Mouse (Mus musculus): ENCODE measurements at regions not wholly inside any gene's neighbourhood (a gene's known extent, or its start where the extent isn't known, plus 50 kb on each side); places are given as distances from the start of the nearest gene placed in this dataset.

DNA sequence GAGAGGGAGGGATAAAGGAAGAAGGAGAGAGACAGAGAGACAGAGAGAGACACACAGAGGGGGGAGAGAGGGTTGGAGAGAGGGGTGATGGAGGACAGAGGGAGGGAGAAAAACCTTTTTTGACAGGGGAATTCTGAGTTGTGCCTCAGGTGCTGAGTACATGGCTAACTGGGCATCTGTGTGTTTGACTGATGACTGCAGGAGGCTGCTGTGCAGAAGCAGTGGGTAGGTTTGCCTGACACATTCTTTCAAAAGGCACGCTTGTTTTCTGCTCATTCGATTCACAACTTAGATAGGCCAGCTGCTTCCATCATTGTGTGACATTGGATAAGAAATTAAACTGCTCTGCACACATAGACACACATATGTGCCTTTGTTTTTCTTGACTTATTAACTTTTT, 150.7 kb upstream of the Rgmb start:
- Histone ChIP-seq H3K4me3 (replicated peaks; ENCODE audit: low read length) (no peak overlapping the region), H3K9me3 (ENCODE audit: control insufficient read depth, low read length) (no peaks in the 10 kb centered on the region), H3K9ac (ENCODE audit: low read depth, low read length, severe bottlenecking) (no peak overlapping the region), H3K27me3 (ENCODE audit: control insufficient read depth, insufficient read depth, low read length) (no peaks in the 10 kb centered on the region), H3K27ac (replicated peaks; ENCODE audit: low read depth, low read length) (no peak overlapping the region), H3K4me2 (replicated peaks; ENCODE audit: low read depth, low read length, severe bottlenecking) (no peak overlapping the region), H3K36me3 (ENCODE audit: control insufficient read depth, insufficient read depth, low read length) (no peaks in the 10 kb centered on the region), H3K4me1 (ENCODE audit: control insufficient read depth, insufficient read depth, low read length) (0 out of 2 replicates have a peak, but pooled peaks cover 3% of the 10 kb centered on the region)
- DNase-seq (ENCODE audit: low spot score) (no peak), ATAC-seq (ENCODE audit: low FRiP score, low read depth) (no peak)
- TF ChIP-seq POLR2A (IDR thresholded peaks at IDR 0.05; ENCODE audit: borderline replicate concordance, extremely low read depth, insufficient read depth, insufficient read length): no peak
- 73% methylated on average over 2 of the region's 2 CpGs for WGBS

DNA sequence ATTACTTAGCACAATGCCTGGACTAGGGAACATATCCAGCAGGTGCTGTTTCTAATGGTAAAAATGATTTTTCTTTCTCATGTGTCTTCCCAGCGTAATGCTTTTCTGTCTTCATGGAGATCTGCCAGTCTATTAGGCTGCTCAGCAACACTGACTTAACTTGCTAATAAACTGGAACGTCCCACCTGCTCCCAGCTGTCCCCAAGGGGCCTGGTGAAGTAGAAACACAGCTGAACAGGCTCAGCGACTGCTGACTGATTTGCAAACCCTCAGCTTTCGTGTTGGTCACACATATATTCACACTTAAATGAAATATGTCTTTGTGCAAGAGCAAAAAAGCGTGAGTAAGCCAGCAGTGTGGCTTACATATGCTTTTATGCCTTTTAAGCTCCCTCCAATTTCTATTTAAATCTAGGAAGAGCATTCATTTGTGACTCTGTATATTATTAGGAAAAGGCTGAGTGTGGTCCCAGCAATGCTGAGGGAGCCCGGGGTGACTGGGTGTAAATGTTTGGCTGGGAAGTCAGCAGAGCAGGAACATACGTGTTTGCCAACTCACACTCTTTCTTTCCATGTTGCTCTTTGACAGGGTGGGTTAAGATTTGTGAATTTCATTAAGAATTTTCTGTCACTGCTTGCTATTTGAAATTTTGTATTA, 146.7 kb upstream of the Rgmb start:
- no peak overlapping the region for H3K9ac ChIP-seq (ENCODE audit: low read depth, low read length, severe bottlenecking)
- no peak overlapping the region for H3K27ac ChIP-seq (replicated peaks; ENCODE audit: low read depth, low read length)
- 41% methylated on average over 7 of the region's 7 CpGs for WGBS
- DNase-seq (ENCODE audit: low spot score) (peak; percentile 71), ATAC-seq (ENCODE audit: low FRiP score, low read depth) (peak; percentile 92)
- H3K4me2 ChIP-seq (replicated peaks; ENCODE audit: low read depth, low read length, severe bottlenecking): no peak overlapping the region
- no peak overlapping the region for H3K4me3 ChIP-seq (replicated peaks; ENCODE audit: low read length)
- no peak for TF ChIP-seq POLR2A (IDR thresholded peaks at IDR 0.05; ENCODE audit: borderline replicate concordance, extremely low read depth, insufficient read depth, insufficient read length)
- no peaks in the 10 kb centered on the region for H3K27me3 ChIP-seq (ENCODE audit: control insufficient read depth, insufficient read depth, low read length)
- no peaks in the 10 kb centered on the region for H3K36me3 ChIP-seq (ENCODE audit: control insufficient read depth, insufficient read depth, low read length)
- H3K4me1 ChIP-seq (ENCODE audit: control insufficient read depth, insufficient read depth, low read length): 0 out of 2 replicates have a peak, but pooled peaks cover 3% of the 10 kb centered on the region
- no peaks in the 10 kb centered on the region for H3K9me3 ChIP-seq (ENCODE audit: control insufficient read depth, low read length)

DNA sequence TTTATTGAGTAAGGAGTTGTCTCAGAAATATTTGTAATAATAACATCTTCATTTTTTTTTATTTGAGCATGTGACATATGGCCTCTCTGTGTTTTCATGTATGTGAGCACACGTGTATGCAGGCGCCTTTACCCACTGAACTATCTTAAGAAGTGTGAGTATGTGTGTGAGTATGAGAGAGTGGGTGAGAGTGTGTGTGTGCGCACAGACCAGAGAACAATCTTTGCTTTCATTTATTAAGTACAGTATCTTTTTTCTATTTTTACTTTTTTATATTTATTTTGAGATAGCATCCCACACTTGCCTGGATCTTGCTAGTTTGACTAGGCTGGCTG, 140.5 kb upstream of the Rgmb start:
- Histone ChIP-seq H3K4me1 (ENCODE audit: control insufficient read depth, insufficient read depth, low read length) (no peaks in the 10 kb centered on the region), H3K27ac (replicated peaks; ENCODE audit: low read depth, low read length) (no peak overlapping the region), H3K4me2 (replicated peaks; ENCODE audit: low read depth, low read length, severe bottlenecking) (no peak overlapping the region), H3K36me3 (ENCODE audit: control insufficient read depth, insufficient read depth, low read length) (no peaks in the 10 kb centered on the region), H3K4me3 (replicated peaks; ENCODE audit: low read length) (no peak overlapping the region), H3K9ac (ENCODE audit: low read depth, low read length, severe bottlenecking) (no peak overlapping the region), H3K27me3 (ENCODE audit: control insufficient read depth, insufficient read depth, low read length) (no peaks in the 10 kb centered on the region), H3K9me3 (ENCODE audit: control insufficient read depth, low read length) (no peaks in the 10 kb centered on the region)
- ATAC-seq (ENCODE audit: low FRiP score, low read depth): no peak
- no peak for TF ChIP-seq POLR2A (IDR thresholded peaks at IDR 0.05; ENCODE audit: borderline replicate concordance, extremely low read depth, insufficient read depth, insufficient read length)
- DNase-seq (ENCODE audit: low spot score): no peak
- WGBS: 93% methylated on average over 3 of the region's 3 CpGs

DNA sequence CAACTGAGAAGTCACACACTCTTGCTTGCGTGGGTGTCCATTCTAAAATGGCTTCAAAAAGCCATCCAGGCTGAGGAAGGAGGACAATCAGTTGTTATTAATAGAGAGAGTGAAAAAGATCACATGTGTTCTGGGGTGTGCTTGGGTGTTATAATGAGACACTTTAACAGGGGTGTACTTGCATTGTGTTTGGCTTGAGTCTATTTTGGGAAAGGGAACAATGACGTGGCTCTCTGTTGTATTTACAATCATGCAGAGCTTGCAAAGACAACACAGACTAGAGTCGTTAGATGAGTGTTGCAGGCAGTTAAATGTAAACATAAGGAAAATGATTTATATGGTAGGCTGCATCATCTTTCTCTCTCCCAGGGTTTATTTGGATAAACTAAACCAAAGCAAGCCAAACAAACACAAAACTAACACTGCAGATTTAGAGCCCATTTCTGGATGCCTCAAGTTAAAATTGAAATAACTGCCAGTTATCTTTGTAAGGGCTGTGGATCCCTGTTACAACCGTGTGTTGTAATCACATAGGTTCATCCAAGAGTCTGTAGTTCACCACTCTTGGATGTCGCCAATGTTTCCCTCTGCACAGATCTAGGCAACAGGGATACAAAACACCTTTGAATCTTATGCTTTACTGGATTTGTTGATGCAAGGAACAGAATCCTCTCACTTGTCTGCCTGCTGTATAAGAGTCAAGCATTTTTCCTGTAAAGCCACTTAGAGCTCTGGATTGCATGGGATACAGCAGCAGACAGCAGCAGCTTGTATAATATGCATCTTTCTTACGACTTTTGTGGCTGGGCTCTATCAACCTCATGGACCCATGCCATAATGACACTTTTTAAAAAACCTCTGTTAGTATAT, 139.9 kb upstream of the Rgmb start:
- H3K27me3 ChIP-seq (ENCODE audit: control insufficient read depth, insufficient read depth, low read length): no peaks in the 10 kb centered on the region
- H3K36me3 ChIP-seq (ENCODE audit: control insufficient read depth, insufficient read depth, low read length): no peaks in the 10 kb centered on the region
- no peak overlapping the region for H3K9ac ChIP-seq (ENCODE audit: low read depth, low read length, severe bottlenecking)
- H3K4me2 ChIP-seq (replicated peaks; ENCODE audit: low read depth, low read length, severe bottlenecking): no peak overlapping the region
- DNase-seq (ENCODE audit: low spot score) (no peak), ATAC-seq (ENCODE audit: low FRiP score, low read depth) (no peak)
- no peak overlapping the region for H3K4me3 ChIP-seq (replicated peaks; ENCODE audit: low read length)
- WGBS: 64% methylated on average over 6 of the region's 6 CpGs
- no peak for TF ChIP-seq POLR2A (IDR thresholded peaks at IDR 0.05; ENCODE audit: borderline replicate concordance, extremely low read depth, insufficient read depth, insufficient read length)
- no peak overlapping the region for H3K27ac ChIP-seq (replicated peaks; ENCODE audit: low read depth, low read length)
- H3K4me1 ChIP-seq (ENCODE audit: control insufficient read depth, insufficient read depth, low read length): no peaks in the 10 kb centered on the region
- no peaks in the 10 kb centered on the region for H3K9me3 ChIP-seq (ENCODE audit: control insufficient read depth, low read length)

DNA sequence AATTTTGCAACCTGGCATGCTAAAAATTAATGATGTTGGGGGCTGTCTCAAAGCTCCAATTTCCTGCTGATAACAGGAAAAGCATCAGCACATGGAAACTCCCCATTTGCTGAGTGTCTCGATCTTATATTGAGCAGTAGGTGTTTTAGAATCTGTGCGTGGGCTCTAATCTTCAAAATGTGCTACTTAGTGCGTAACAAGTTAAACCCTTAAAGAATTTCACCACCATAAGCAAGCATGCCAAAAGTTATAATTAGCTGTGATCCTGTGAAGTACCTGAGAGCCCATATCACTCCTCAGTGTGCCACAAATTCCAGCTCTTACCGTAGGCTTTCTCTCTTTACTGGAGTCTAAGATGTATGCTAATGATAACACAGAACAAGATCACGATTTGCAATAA, 137.5 kb upstream of the Rgmb start:
- H3K9ac ChIP-seq (ENCODE audit: low read depth, low read length, severe bottlenecking): no peak overlapping the region
- no peak overlapping the region for H3K27ac ChIP-seq (replicated peaks; ENCODE audit: low read depth, low read length)
- H3K4me1 ChIP-seq (ENCODE audit: control insufficient read depth, insufficient read depth, low read length): no peaks in the 10 kb centered on the region
- no peaks in the 10 kb centered on the region for H3K36me3 ChIP-seq (ENCODE audit: control insufficient read depth, insufficient read depth, low read length)
- H3K27me3 ChIP-seq (ENCODE audit: control insufficient read depth, insufficient read depth, low read length): no peaks in the 10 kb centered on the region
- WGBS: 79% methylated on average over 5 of the region's 5 CpGs
- TF ChIP-seq POLR2A (IDR thresholded peaks at IDR 0.05; ENCODE audit: borderline replicate concordance, extremely low read depth, insufficient read depth, insufficient read length): no peak
- no peak overlapping the region for H3K4me3 ChIP-seq (replicated peaks; ENCODE audit: low read length)
- ATAC-seq (ENCODE audit: low FRiP score, low read depth) (no peak), DNase-seq (ENCODE audit: low spot score) (no peak)
- H3K9me3 ChIP-seq (ENCODE audit: control insufficient read depth, low read length): no peaks in the 10 kb centered on the region
- no peak overlapping the region for H3K4me2 ChIP-seq (replicated peaks; ENCODE audit: low read depth, low read length, severe bottlenecking)

All from limb, embryonic 14.5 days (tissue).